Mouse (Mus musculus) E14TG2a.4 (cell line): ENCODE measurements around the gene Trip13.

Experiments
- CTCF ChIP-seq: conservative IDR thresholded peaks from 2 replicates; pipeline ENCODE4 v1.5.1; 2014; ENCODE audit warnings: low read length
- NANOG ChIP-seq: IDR thresholded peaks from 2 replicates; pipeline ENCODE4 v1.6.1; 2014; ENCODE audit warnings: borderline replicate concordance, low read length, mixed read lengths
- POU5F1 ChIP-seq: IDR thresholded peaks from 2 replicates; pipeline ENCODE4 v1.6.1; 2014; ENCODE audit warnings: low read length, borderline replicate concordance

DNA sequence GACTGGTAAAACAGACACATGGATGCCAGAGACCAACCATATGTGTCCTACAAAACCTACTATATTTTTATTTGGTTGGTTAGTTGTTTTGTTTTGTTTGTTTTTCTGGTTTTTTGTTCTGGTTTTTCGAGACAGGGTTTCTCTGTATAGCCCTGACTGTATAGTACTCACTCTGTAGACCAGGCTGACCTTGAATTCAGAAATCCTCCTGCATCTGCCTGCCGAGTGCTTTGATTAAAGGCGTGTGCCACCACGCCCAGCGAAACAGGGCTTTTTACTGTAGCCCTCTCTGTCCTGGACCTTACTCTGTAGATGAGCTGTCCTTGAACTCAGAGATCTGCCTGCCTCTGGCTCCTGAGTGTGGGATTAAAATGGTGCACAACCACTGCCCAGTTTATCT, 1.5 kb upstream of the Trip13 start:
- TF ChIP-seq CTCF (no peak), POU5F1 (no peak), NANOG (no peak)
